Mouse (Mus musculus): ENCODE measurements around the gene Ccdc173.
"Not testable (repeated sequence)": the region's sequence is repeated elsewhere in the genome, so short reads cannot be mapped to it uniquely, and the experiment has no call there.

The Ccdc173 gene

GRCm38 (mm10) chr2:69789429-69790069 is at the start of gene Ccdc173, which contains the start of gene Phospho2:
Gene Ccdc173 (minus strand): TSS chr2:69789575.
Gene Phospho2 (plus strand): TSS chr2:69789623.
- DNase-seq (ENCODE audit: extremely low spot score, low spot score): peak; percentile 99

- DNase-seq (ENCODE audit: extremely low spot score, low spot score): no peak
These were observed 49.3 kb upstream of the Ccdc173 start for GRCm38 (mm10) chr2:69838707-69839106.

DNA sequence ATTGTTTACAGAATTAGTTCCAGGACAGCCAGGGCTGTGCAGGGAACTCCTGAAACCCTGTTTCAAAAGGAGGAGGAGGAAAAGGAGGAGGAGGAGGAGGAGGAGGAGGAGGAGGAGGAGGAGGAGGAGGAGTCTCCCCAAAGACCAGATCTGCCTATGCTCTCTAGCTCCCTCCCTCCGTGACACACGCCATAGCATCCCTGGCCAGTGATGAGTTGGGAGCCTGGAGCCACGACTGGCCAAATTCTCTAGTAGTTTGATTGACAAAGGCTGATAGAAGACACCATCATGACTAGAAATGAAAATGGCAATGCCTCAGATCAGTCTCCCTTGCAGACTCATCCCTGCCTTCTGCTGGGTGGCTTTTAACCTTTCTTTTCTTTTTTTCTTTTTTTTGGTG is 48.6 kb upstream of the Ccdc173 start:
- no peak for DNase-seq (ENCODE audit: extremely low spot score, low spot score)

DNA sequence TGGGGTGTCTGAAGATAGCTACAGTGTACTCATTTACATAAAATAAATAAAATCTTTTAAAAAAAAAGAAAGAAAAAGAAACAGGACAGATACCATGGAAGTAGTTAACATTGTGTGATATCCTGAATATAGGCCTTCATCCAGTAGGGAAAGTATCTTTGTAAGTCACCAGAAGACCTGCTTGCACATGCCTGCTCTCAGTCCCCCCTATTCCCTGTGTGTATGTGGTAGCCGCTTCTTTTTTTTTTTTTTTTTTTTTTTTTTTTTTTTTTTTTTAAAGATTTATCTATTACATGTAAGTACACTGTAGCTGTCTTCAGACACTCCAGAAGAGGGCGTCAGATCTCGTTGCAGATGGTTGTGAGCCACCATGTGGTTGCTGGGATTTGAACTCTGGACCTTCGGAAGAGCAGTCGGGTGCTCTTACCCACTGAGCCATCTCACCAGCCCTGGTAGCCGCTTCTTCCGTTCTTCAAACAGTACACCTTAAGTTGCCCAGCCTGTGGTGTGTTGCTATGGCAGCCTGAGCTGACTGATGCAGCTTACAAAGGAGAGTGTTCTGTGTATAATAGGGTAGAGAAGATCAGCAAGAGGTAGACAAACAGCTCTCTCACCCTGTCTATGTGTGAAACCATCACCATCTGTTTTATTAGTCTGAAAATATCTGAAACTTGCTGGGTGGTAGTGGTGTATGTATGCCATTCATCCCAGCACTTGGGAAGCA is 48.0 kb upstream of the Ccdc173 start:
- no peak for DNase-seq (ENCODE audit: extremely low spot score, low spot score)

DNA sequence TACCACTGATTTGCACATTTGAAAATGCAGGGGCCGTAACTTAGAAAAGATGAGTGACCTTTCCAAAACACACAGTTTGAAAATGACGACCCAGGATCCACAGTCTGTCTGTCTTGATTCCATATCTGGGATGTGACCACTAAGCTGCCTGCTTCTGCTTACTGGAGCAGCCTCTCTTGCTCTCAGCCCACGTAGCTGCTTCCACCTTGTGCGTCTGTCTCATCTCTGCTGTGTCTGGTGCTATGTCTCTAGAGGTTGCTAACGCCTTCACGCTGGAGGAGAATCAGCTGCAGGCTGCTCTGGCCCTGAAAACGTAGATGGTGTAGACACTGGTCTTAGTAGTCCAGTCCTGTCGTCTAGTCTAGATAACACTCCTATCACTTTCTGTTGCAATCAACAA is 40.7 kb upstream of the Ccdc173 start:
- no peak for DNase-seq (ENCODE audit: extremely low spot score, low spot score)

- DNase-seq (ENCODE audit: extremely low spot score, low spot score): no peak
These were observed 40.3 kb upstream of the Ccdc173 start for GRCm38 (mm10) chr2:69829680-69830079.

DNA sequence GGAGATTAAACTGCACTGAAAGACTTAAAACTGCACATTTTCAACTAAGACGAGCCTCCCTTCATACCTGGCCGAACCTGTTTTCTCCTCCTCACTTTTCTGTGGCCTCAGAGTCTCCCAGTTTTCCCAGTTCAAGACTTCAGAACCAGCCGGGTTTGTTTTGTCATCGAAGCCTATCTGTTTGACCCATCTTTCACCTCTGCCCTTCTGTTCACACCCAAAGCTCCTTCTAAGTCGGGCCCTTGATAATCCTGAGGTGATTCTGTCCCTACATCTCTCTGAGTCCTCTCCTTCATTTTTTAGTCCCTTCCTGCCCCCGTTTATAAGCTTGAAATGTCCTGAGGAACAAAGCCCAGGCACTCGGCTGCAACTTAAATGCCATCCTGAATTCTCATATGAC is 38.7 kb upstream of the Ccdc173 start:
- DNase-seq (ENCODE audit: extremely low spot score, low spot score): no peak

GRCm38 (mm10) chr2:69826380-69826779 is 37.0 kb upstream of the Ccdc173 start:
- no peak for DNase-seq (ENCODE audit: extremely low spot score, low spot score)

DNA sequence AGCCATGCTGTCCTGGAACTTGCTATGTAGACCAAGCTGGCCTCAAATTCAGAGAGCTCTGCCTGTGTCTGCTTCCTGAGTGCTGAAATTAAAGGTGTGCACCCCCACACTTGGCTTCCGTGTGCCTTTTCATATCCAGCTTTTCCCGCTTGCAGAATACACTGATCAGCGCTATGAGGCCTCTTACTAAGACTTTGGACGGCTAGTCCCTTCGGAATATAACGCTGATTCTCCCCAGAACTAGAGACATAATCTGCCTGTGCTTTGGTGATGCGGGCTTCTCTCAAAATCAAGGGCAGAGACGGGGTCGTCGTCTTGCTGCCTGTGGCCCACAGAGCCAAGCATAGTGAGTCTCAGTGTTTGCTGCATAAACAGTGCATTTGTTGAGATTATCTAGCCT is 36.5 kb upstream of the Ccdc173 start:
- DNase-seq (ENCODE audit: extremely low spot score, low spot score): no peak

- peak; percentile 74 for DNase-seq (ENCODE audit: extremely low spot score, low spot score)
These were observed 33.8 kb upstream of the Ccdc173 start for GRCm38 (mm10) chr2:69823129-69823677.

DNA sequence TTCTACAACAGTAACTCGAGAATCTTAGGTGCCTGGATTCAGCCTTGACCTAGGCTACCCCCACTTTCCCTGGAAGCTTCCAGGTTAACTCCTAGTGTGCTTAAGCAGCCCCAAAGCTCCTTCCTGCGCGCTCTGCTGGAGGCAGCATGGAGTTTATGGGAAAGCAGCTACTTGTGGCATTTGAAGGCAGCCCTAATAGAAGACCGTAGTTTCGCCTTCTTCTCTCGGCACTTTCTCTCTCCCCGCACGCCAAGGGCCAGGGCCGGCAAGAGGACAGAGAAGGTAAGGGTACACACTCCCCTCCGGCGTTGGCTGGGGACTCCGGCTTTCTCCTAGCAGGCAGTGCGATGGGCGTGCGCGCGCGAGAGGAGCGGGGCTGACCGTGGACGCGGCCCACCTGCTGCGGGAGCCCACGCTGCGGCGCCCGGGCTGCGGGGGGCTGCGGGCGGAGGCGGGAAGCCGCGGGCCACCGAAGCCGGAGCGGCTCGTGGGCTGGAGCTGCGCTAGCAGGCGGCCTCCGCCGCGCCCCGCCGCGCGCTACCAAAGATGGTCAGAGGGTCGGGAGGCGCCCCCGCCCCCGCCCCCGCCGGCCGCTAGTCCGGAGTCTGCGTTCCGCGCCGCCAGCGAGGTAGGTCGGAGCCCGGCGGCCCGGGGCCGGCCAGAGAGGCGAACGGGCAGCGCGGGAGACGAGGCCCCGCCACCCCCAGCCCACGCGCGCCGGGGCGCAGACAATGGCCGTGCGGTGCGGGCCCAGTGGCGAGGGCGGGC is 33.2 kb upstream of the Ccdc173 start:
- DNase-seq (ENCODE audit: extremely low spot score, low spot score): peak; percentile 82

DNA sequence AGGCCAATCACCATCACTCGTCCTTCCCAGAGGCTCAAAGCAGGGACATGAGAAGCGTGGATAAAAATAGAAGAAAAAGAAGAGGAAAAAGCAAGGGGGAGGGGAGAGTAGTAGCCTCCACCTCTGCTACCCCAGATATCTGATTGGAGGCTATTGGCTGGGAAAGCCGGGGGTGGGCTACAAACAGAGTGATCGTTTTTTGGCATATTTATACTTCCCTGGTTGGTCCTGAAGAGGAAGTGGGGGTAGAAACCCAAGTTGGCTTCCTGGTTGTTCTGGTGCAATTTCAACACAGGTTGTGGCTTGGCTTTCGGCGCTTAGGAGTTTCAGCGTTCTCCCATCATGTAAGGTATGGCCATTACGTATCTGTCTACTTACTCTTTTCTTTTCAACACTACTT is 32.3 kb upstream of the Ccdc173 start, which contains the start of gene Klhl23:
Gene Klhl23 (plus strand): TSS at position 234 of the 400 bp plus-strand sequence.
- peak; percentile 31 for DNase-seq (ENCODE audit: extremely low spot score, low spot score)

- no peak for DNase-seq (ENCODE audit: extremely low spot score, low spot score)
These were observed 30.8 kb upstream of the Ccdc173 start for GRCm38 (mm10) chr2:69820201-69820600.

GRCm38 (mm10) chr2:69818350-69819085 is 29.1 kb upstream of the Ccdc173 start:
- DNase-seq (ENCODE audit: extremely low spot score, low spot score): no peak

GRCm38 (mm10) chr2:69816575-69816974 is 27.2 kb upstream of the Ccdc173 start:
- no peak for DNase-seq (ENCODE audit: extremely low spot score, low spot score)

- DNase-seq (ENCODE audit: extremely low spot score, low spot score): not testable (repeated sequence)
These were observed 22.0 kb upstream of the Ccdc173 start for GRCm38 (mm10) chr2:69811349-69811748.

DNA sequence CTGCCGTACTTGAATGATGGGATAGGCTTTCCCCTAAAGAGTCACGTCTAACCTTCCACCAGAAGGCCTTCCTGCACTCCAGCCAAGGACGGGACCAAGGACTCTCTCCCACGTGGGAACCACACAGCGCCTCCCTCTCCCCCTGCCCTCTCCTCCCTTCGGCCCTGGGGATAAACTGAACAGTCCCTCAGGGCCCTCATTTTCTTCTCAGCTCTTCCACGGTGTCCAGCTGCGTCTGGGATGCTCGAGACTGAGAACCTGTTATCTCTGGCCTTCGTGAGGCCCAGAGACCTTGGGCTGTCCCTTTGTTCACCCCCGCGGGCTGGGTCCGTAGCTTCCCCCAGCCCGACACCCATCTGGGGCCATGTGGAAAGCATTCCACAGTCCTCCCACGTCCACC is 20.8 kb upstream of the Ccdc173 start:
- no peak for DNase-seq (ENCODE audit: extremely low spot score, low spot score)

- DNase-seq (ENCODE audit: extremely low spot score, low spot score): not testable (repeated sequence)
These were observed 15.3 kb upstream of the Ccdc173 start for GRCm38 (mm10) chr2:69804663-69805062.

- DNase-seq (ENCODE audit: extremely low spot score, low spot score): no peak
These were observed 14.4 kb upstream of the Ccdc173 start for GRCm38 (mm10) chr2:69803756-69804155.

- DNase-seq (ENCODE audit: extremely low spot score, low spot score): peak; percentile 50
These were observed 13.5 kb upstream of the Ccdc173 start for GRCm38 (mm10) chr2:69802911-69803312.

- DNase-seq (ENCODE audit: extremely low spot score, low spot score): no peak
These were observed 1.3 kb upstream of the Ccdc173 start for GRCm38 (mm10) chr2:69790722-69791121.

Data from neural tube, embryonic 10.5 days (tissue).